Mouse (Mus musculus) heart, embryonic 16.5 days (tissue): ENCODE data around the gene Gm12169. TPM values are rescaled to one million over a fixed set of nuclear protein-coding genes. Genes with fewer than 3 reads are reported as not detected.

Source experiments
- ATAC-seq: fragments of 200-750 bp; cut with Nextera tagmentation; replicated peaks from 2 replicates; pipeline ENCODE4 v1.8.0; 2017; ENCODE audit warnings: moderate number of reproducible peaks; ENCODE audit not compliant: insufficient read depth, low FRiP score; ENCODE audit errors: extremely low read depth
- H3K27ac ChIP-seq: fragments of 300-500 bp; sonication (generic); 2 replicates; pipeline ENCODE4 v1.5.1; 2014; ENCODE audit warnings: mild to moderate bottlenecking, low read length, control low read depth, moderate library complexity
- H3K27me3 ChIP-seq: fragments of 300-500 bp; sonication (generic); 2 replicates; pipeline ENCODE4 v1.6.1; 2014; ENCODE audit warnings: low read length, mixed read lengths; ENCODE audit not compliant: control insufficient read depth, insufficient read depth
- H3K36me3 ChIP-seq: fragments of 300-500 bp; sonication (generic); 2 replicates; pipeline ENCODE4 v1.6.1; 2014; ENCODE audit not compliant: control insufficient read depth, insufficient read depth
- H3K4me1 ChIP-seq: fragments of 300-500 bp; sonication (generic); 2 replicates; pipeline ENCODE4 v1.6.1; 2014; ENCODE audit warnings: low read length, mixed read lengths; ENCODE audit not compliant: control insufficient read depth, insufficient read depth
- H3K4me2 ChIP-seq: fragments of 300-500 bp; sonication (generic); 2 replicates; pipeline ENCODE4 v1.6.1; 2014; ENCODE audit warnings: low read depth, mild to moderate bottlenecking, control low read depth, low read length
- H3K4me3 ChIP-seq: fragments of 300-500 bp; sonication (generic); 2 replicates; pipeline ENCODE4 v1.5.1; 2014; ENCODE audit warnings: mild to moderate bottlenecking, control low read depth, low read length
- H3K9ac ChIP-seq: fragments of 300-500 bp; sonication (generic); 2 replicates; pipeline ENCODE4 v1.6.1; 2014; ENCODE audit warnings: low read length, control low read depth
- H3K9me3 ChIP-seq: fragments of 300-500 bp; sonication (generic); replicated peaks from 2 replicates; pipeline ENCODE4 v1.6.1; 2016; ENCODE audit warnings: low read length; ENCODE audit not compliant: control insufficient read depth
- WGBS: fragments of 180-500 bp; shearing (Covaris S2); extraction: QIAGEN DNeasy Blood & Tissue Kit; methylation state at CpG from one replicate; pipeline ENCODE4 v1.1.7; 2014; 5-methylcytosine and 5-hydroxymethylcytosine counted together
- polyA plus RNA-seq: library from polyadenylated mRNA; unstranded; fragments of >200 nt; fragmentation: Nextera tagmentation; extraction: Ambion mirVana; gene quantifications from 2 replicates; pipeline ENCODE4 v1.2.1, GENCODE M21; 2015

Gm12169 gene
- polyA plus RNA-seq, 1 experiment from 2014 or later = not detected

GRCm38 (mm10) chr11:46571327-46571726, 47.3 kb downstream of the Gm12169 start, which contains the start of gene BC053393:
BC053393 (plus strand) TSS chr11:46571536.
- 14% methylated on average over 1 of the region's 1 CpGs for WGBS
- peaks cover 3% of the 10 kb centered on the region; the same call in 1 of the 2 replicates for H3K4me1 ChIP-seq

GRCm38 (mm10) chr11:46578771-46579281, 54.8 kb downstream of the Gm12169 start:
- 44% methylated on average over 5 of the region's 5 CpGs for WGBS
- Histone ChIP-seq H3K27ac (no peak overlapping the region), H3K4me3 (no peak overlapping the region), H3K36me3 (no peaks in the 10 kb centered on the region), H3K4me2 (no peak overlapping the region), H3K4me1 (no peaks in the 10 kb centered on the region), H3K9ac (no peak overlapping the region), H3K27me3 (no peaks in the 10 kb centered on the region), H3K9me3 (no peaks in the 10 kb centered on the region)
- ATAC-seq = no peak

More at GRCm38 (mm10) chr11:46571327-46571726, 47.3 kb downstream of the Gm12169 start, which contains the start of gene BC053393:
- ATAC-seq = no peak
- Histone ChIP-seq H3K9ac (no peak within 1 kb of the TSS), H3K27ac (no peak within 1 kb of the TSS), H3K27me3 (no peaks in the 10 kb centered on the region), H3K4me2 (no peak within 1 kb of the TSS), H3K4me3 (no peak within 1 kb of the TSS), H3K36me3 (no peaks in the 10 kb centered on the region), H3K9me3 (no peaks in the 10 kb centered on the region)

GRCm38 (mm10) chr11:46580428-46580827, 56.4 kb downstream of the Gm12169 start:
- Histone ChIP-seq H3K27me3 (no peaks in the 10 kb centered on the region), H3K27ac (no peak overlapping the region), H3K4me2 (no peak overlapping the region), H3K9me3 (no peaks in the 10 kb centered on the region), H3K4me3 (no peak overlapping the region), H3K36me3 (no peaks in the 10 kb centered on the region), H3K4me1 (no peaks in the 10 kb centered on the region), H3K9ac (no peak overlapping the region)
- WGBS = 75% methylated on average over 3 of the region's 3 CpGs
- no peak for ATAC-seq

GRCm38 (mm10) chr11:46582741-46583140, 58.7 kb downstream of the Gm12169 start:
- Histone ChIP-seq H3K9me3 (no peaks in the 10 kb centered on the region), H3K4me3 (no peak overlapping the region), H3K4me1 (no peaks in the 10 kb centered on the region), H3K27ac (no peak overlapping the region), H3K36me3 (no peaks in the 10 kb centered on the region), H3K9ac (no peak overlapping the region), H3K4me2 (no peak overlapping the region), H3K27me3 (no peaks in the 10 kb centered on the region)
- no peak for ATAC-seq
- WGBS = 73% methylated on average over 5 of the region's 5 CpGs

Other genes starting within 250 kb of the Gm12169 start
- 12.5 and 14.8 TPM in 2 replicates for gene Cyfip2, start 211.4 kb upstream of the Gm12169 start, polyA plus RNA-seq
- gene Itk, start 134.7 kb upstream of the Gm12169 start, polyA plus RNA-seq = 2.0 and 5.2 TPM in 2 replicates
- 0.18 TPM in 1 of 2 replicates, not detected in the other for gene Fam71b, start 127.7 kb upstream of the Gm12169 start, polyA plus RNA-seq
- gene Med7, start 87.3 kb upstream of the Gm12169 start, polyA plus RNA-seq = 43.6 and 47.8 TPM in 2 replicates
- 0.32 and 0.37 TPM in 2 replicates for gene Havcr2, start 69.3 kb upstream of the Gm12169 start, polyA plus RNA-seq
- 0.09 and 0.16 TPM in 2 replicates for gene BC053393, start 47.3 kb downstream of the Gm12169 start, polyA plus RNA-seq
- not detected in 2 replicates for gene Dppa1, start 105.0 kb downstream of the Gm12169 start, polyA plus RNA-seq
- 0.08 TPM in 1 of 2 replicates, not detected in the other for gene Timd2, start 182.8 kb downstream of the Gm12169 start, polyA plus RNA-seq
- gene Havcr1, start 210.9 kb downstream of the Gm12169 start, polyA plus RNA-seq = 0.16 TPM in 1 of 2 replicates, not detected in the other